Mouse (Mus musculus) bone marrow macrophage, adult 2 months (primary cell): ENCODE measurements around the gene Gabbr2.

Experiments used
- CTCF ChIP-seq: IDR thresholded peaks from 2 replicates; pipeline ENCODE4 v1.5.1; 2012; ENCODE audit warnings: low read depth, mild to moderate bottlenecking, low read length, moderate library complexity
- POLR2A ChIP-seq: IDR thresholded peaks from 2 replicates; pipeline ENCODE4 v1.6.1; 2012; ENCODE audit warnings: mild to moderate bottlenecking, low read depth, low read length, borderline replicate concordance

- no peak for TF ChIP-seq CTCF
- no peak for TF ChIP-seq POLR2A
These were observed 155.6 kb downstream of the Gabbr2 start for GRCm38 (mm10) chr4:46836065-46836464.
